Mouse (Mus musculus): ENCODE measurements at regions not wholly inside any gene's neighbourhood (a gene's known extent, or its start where the extent isn't known, plus 50 kb on each side); places are given as distances from the start of the nearest gene placed in this dataset.
A peak's percentile ranks its signal among the peaks of the same experiment; 100 is the strongest.
"Not testable (repeated sequence)": the region's sequence is repeated elsewhere in the genome, so short reads cannot be mapped to it uniquely, and the experiment has no call there.

GRCm38 (mm10) chrX:17505692-17506091 is 66.4 kb downstream of the Fundc1 start:
- WGBS: 76% methylated on average over 2 of the region's 2 CpGs
- Histone ChIP-seq H3K9ac (no peak overlapping the region), H3K4me2 (no peak overlapping the region), H3K27ac (no peak overlapping the region), H3K9me3 (no peaks in the 10 kb centered on the region), H3K4me1 (no peaks in the 10 kb centered on the region), H3K36me3 (no peaks in the 10 kb centered on the region), H3K27me3 (replicated peaks) (no peaks in the 10 kb centered on the region), H3K4me3 (replicated peaks) (no peak overlapping the region)
- ATAC-seq (ENCODE audit: insufficient read depth, low FRiP score, low read depth): no peak

GRCm38 (mm10) chrX:17473129-17473528 is 99.0 kb downstream of the Fundc1 start:
- not testable (repeated sequence) for H3K4me1 ChIP-seq; H3K27me3 ChIP-seq (replicated peaks); H3K27ac ChIP-seq; H3K4me3 ChIP-seq (replicated peaks); H3K9ac ChIP-seq; H3K9me3 ChIP-seq; ATAC-seq (ENCODE audit: insufficient read depth, low FRiP score, low read depth); H3K36me3 ChIP-seq; H3K4me2 ChIP-seq
- WGBS: 47% methylated on average over 3 of the region's 3 CpGs

- Histone ChIP-seq H3K27me3 (replicated peaks) (no peaks in the 10 kb centered on the region), H3K9me3 (no peaks in the 10 kb centered on the region), H3K4me2 (no peak overlapping the region), H3K36me3 (no peaks in the 10 kb centered on the region), H3K4me1 (no peaks in the 10 kb centered on the region), H3K27ac (no peak overlapping the region), H3K4me3 (replicated peaks) (no peak overlapping the region), H3K9ac (no peak overlapping the region)
- peak; percentile 35; the same call in 1 of the 2 replicates for ATAC-seq (ENCODE audit: insufficient read depth, low FRiP score, low read depth)
- WGBS: 38% methylated on average over 1 of the region's 2 CpGs
Observed at GRCm38 (mm10) chrX:17456515-17456914, 115.6 kb downstream of the Fundc1 start.

GRCm38 (mm10) chrX:17415163-17415562 is 96.0 kb upstream of the Efhc2 start:
- no peaks in the 10 kb centered on the region for H3K9me3 ChIP-seq
- H3K9ac ChIP-seq: no peak overlapping the region

GRCm38 (mm10) chrX:17404271-17404670 is 85.1 kb upstream of the Efhc2 start:
- WGBS: 55% methylated on average over 2 of the region's 2 CpGs
- H3K9ac ChIP-seq: no peak overlapping the region
- no peak for ATAC-seq (ENCODE audit: insufficient read depth, low FRiP score, low read depth)

More at GRCm38 (mm10) chrX:17415163-17415562, 96.0 kb upstream of the Efhc2 start:
- no peaks in the 10 kb centered on the region for H3K4me1 ChIP-seq
- H3K36me3 ChIP-seq: no peaks in the 10 kb centered on the region
- 66% methylated on average over 4 of the region's 4 CpGs for WGBS
- no peaks in the 10 kb centered on the region for H3K27me3 ChIP-seq (replicated peaks)
- no peak overlapping the region for H3K4me3 ChIP-seq (replicated peaks)
- no peak overlapping the region for H3K4me2 ChIP-seq
- ATAC-seq (ENCODE audit: insufficient read depth, low FRiP score, low read depth): no peak
- no peak overlapping the region for H3K27ac ChIP-seq

More at GRCm38 (mm10) chrX:17404271-17404670, 85.1 kb upstream of the Efhc2 start:
- no peak overlapping the region for H3K27ac ChIP-seq
- H3K36me3 ChIP-seq: no peaks in the 10 kb centered on the region
- no peak overlapping the region for H3K4me2 ChIP-seq
- H3K9me3 ChIP-seq: no peaks in the 10 kb centered on the region
- H3K27me3 ChIP-seq (replicated peaks): no peaks in the 10 kb centered on the region
- no peaks in the 10 kb centered on the region for H3K4me1 ChIP-seq
- H3K4me3 ChIP-seq (replicated peaks): no peak overlapping the region
